Mouse (Mus musculus) kidney, adult 2 months (tissue): ENCODE data around the gene Myb.

Experiments
- CTCF ChIP-seq: fragments of 200-500 bp; conservative IDR thresholded peaks from 2 replicates; pipeline ENCODE4 v1.5.1; 2011; ENCODE audit warnings: low read depth, mild to moderate bottlenecking, control low read depth, low read length, moderate library complexity, mixed read lengths; ENCODE audit not compliant: insufficient read depth, insufficient read length
- POLR2A ChIP-seq: fragments of 200-500 bp; IDR thresholded peaks from one replicate; pipeline ENCODE4 v1.6.1; 2011; ENCODE audit warnings: low read depth, low read length, control low read depth

GRCm38 (mm10) chr10:21109337-21110056 lies 51.3 kb downstream of the Myb start:
- TF ChIP-seq CTCF (no peak), POLR2A (no peak)
